Mouse (Mus musculus) midbrain, postnatal 0 days (tissue): ENCODE measurements around the gene B3gnt3. TPM values are rescaled to one million over a fixed set of nuclear protein-coding genes. Genes with fewer than 3 reads are reported as not detected.

Experiments used
- ATAC-seq: fragments of 200-750 bp; cut with Nextera tagmentation; 2 replicates; pipeline ENCODE4 v1.8.0; 2017; ENCODE audit warnings: moderate number of reproducible peaks, mild to moderate bottlenecking, moderate TSS enrichment, moderate library complexity; ENCODE audit not compliant: low FRiP score
- DNase-seq: peaks from one replicate; pipeline ENCODE4 v3.0.0-alpha.2; 2015; ENCODE audit warnings: low spot score
- H3K27ac ChIP-seq: fragments of 300-500 bp; sonication (generic); 2 replicates; pipeline ENCODE4 v1.5.1; 2014; ENCODE audit warnings: low read depth, mild to moderate bottlenecking, low read length, mixed read lengths
- H3K27me3 ChIP-seq: fragments of 300-500 bp; sonication (generic); 2 replicates; pipeline ENCODE4 v1.6.1; 2014; ENCODE audit warnings: low read length, control low read depth, mixed read lengths; ENCODE audit not compliant: insufficient read depth
- H3K36me3 ChIP-seq: fragments of 300-500 bp; sonication (generic); 2 replicates; pipeline ENCODE4 v1.6.1; 2014; ENCODE audit warnings: low read length, control low read depth, mixed read lengths; ENCODE audit not compliant: insufficient read depth
- H3K4me1 ChIP-seq: fragments of 300-500 bp; sonication (generic); 2 replicates; pipeline ENCODE4 v1.6.1; 2014; ENCODE audit warnings: mild to moderate bottlenecking, control low read depth, antibody characterized with exemption, low read length, mixed read lengths; ENCODE audit not compliant: insufficient read depth
- H3K4me2 ChIP-seq: fragments of 300-500 bp; sonication (generic); 2 replicates; pipeline ENCODE4 v1.6.1; 2014; ENCODE audit warnings: low read depth, mild to moderate bottlenecking, low read length, mixed read lengths; ENCODE audit not compliant: poor library complexity, severe bottlenecking
- H3K4me3 ChIP-seq: fragments of 300-500 bp; sonication (generic); 2 replicates; pipeline ENCODE4 v1.5.1; 2014; ENCODE audit warnings: low read depth, mild to moderate bottlenecking, low read length, moderate library complexity
- H3K9ac ChIP-seq: fragments of 300-500 bp; sonication (generic); replicated peaks from 2 replicates; pipeline ENCODE4 v1.6.1; 2014; ENCODE audit warnings: mild to moderate bottlenecking, low read length, moderate library complexity, mixed read lengths; ENCODE audit not compliant: poor library complexity, severe bottlenecking
- H3K9me3 ChIP-seq: fragments of 300-500 bp; sonication (generic); 2 replicates; pipeline ENCODE4 v1.6.1; 2016; ENCODE audit warnings: low read length, control low read depth
- CTCF ChIP-seq: IDR thresholded peaks from 2 replicates; pipeline ENCODE4 v1.5.1; 2016; ENCODE audit warnings: antibody characterized with exemption, mild to moderate bottlenecking
- WGBS: fragments of 180-500 bp; shearing (Covaris S2); extraction: QIAGEN DNeasy Blood & Tissue Kit; methylation state at CpG from one replicate; pipeline ENCODE4 v1.1.7; 2014; 5-methylcytosine and 5-hydroxymethylcytosine counted together
- polyA plus RNA-seq: library from polyadenylated mRNA; unstranded; fragments of >200 nt; fragmentation: Nextera tagmentation; extraction: Ambion mirVana; gene quantifications from 2 replicates; pipeline ENCODE4 v1.2.1, GENCODE M21; 2015
- total RNA-seq: library from RNA; depleted of rRNA; stranded (reverse); fragments of >200 nt; gene quantifications from 2 replicates; pipeline ENCODE4 v1.2.3, GENCODE M21; 2014

B3gnt3 gene
- total and polyA plus RNA-seq, 2 experiments from 2014 or later, result 0.31 to 1.6 TPM

DNA sequence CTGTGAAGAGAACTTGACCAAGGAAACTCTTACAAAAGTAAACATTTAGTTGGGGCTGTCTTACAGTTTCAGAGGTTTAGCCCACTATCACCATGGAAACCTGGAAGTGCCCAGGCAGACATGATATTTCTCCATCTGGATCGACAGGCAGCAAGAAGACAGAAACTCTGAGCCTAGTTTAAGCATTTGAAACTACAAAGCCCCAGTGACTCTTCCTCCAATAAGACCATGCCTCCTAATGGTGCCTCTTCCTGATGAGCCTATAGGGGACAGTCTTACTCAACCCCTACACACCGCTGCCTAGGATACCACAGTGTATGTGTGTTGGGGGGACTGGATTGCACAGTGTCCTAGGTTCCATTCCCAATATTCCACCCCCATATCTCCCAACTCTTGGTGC lies 27.5 kb downstream of the B3gnt3 start:
- Histone ChIP-seq H3K27me3 (peaks cover 17% of the 10 kb centered on the region), H3K4me2 (no peak overlapping the region), H3K4me3 (no peak overlapping the region), H3K36me3 (no peaks in the 10 kb centered on the region), H3K4me1 (peaks cover 2% of the 10 kb centered on the region; the same call in 1 of the 2 replicates), H3K9ac (no peak overlapping the region), H3K9me3 (no peaks in the 10 kb centered on the region), H3K27ac (no peak overlapping the region)
- WGBS, result 68% methylated on average over 2 of the region's 2 CpGs
- ATAC-seq (no peak), DNase-seq (no peak)
- TF ChIP-seq CTCF, result no peak

DNA sequence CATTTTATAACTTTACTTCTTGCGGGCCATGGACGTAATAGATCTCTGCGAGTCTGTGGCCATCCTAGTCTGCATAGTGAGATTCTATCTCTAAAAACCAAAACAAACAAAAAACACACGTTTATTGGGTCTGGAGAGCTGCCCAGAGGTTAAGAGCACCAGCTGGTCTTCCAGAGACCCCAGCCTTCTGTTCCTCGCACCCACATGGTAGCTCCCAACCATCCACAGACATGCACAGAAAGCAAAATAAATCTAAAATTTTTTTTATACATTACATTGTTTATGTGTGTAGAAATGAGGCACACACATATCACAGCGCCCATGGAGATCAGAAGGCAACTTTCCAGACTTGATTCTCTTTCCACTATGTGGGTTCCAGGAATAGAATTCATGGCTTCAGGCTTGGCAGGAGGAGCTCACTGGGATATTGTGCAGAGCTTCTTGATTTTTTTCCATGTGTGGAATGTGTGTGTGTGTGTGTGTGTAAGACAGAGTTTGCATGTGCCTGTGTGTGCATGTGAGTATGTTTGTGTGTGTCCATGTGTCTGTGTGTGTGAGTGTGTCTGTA lies 29.3 kb downstream of the B3gnt3 start:
- Histone ChIP-seq H3K4me2 (peak overlapping the region; percentile 67), H3K36me3 (no peaks in the 10 kb centered on the region), H3K27me3 (no peaks in the 10 kb centered on the region), H3K4me1 (peaks cover 13% of the 10 kb centered on the region; the same call in 1 of the 2 replicates), H3K27ac (peak overlapping the region; percentile 75; the same call in 1 of the 2 replicates), H3K4me3 (peak overlapping the region; percentile 73), H3K9me3 (no peaks in the 10 kb centered on the region), H3K9ac (peak overlapping the region; percentile 79; the same call in 1 of the 2 replicates)
- DNase-seq (no peak), ATAC-seq (no peak)
- TF ChIP-seq CTCF, result no peak
- WGBS, result 62% methylated on average over 6 of the region's 6 CpGs

DNA sequence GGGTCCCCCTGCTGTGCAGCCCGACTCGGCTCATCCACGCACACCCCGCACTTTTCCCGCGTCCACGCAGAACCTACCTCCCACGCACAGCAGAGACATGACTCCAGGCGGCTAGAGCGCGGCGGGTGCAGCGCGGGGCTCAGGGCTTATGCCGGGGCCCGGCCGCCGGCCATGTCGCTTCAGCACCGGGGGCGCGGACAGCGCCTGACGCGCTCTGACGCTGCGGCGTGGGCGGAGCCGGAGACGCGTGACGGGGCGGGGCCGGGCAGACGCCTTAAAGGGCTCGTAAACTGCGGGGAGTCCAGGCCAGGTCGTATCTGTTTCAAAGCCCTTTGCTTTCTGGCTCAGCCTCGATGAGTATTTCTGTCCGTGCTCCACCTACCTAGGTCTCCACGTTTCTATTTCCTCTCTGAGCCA lies 30.0 kb downstream of the B3gnt3 start, which contains the start of gene Unc13a:
Unc13a (minus strand) TSS at position 209 of the 417 bp plus-strand sequence.
- no peaks in the 10 kb centered on the region for H3K36me3 ChIP-seq
- peak; percentile 94 for DNase-seq
- H3K27ac ChIP-seq, result peak within 1 kb of the TSS; percentile 75
- H3K4me2 ChIP-seq, result peak within 1 kb of the TSS; percentile 67
- ATAC-seq, result peak; percentile 76
- H3K9ac ChIP-seq, result peak within 1 kb of the TSS; percentile 79
- peaks cover 17% of the 10 kb centered on the region; the same call in 1 of the 2 replicates for H3K4me1 ChIP-seq
- WGBS, result under 1% methylated on average over 42 of the region's 42 CpGs
- no peaks in the 10 kb centered on the region for H3K27me3 ChIP-seq
- no peak for TF ChIP-seq CTCF
- no peaks in the 10 kb centered on the region for H3K9me3 ChIP-seq
- peak within 1 kb of the TSS; percentile 73 for H3K4me3 ChIP-seq

DNA sequence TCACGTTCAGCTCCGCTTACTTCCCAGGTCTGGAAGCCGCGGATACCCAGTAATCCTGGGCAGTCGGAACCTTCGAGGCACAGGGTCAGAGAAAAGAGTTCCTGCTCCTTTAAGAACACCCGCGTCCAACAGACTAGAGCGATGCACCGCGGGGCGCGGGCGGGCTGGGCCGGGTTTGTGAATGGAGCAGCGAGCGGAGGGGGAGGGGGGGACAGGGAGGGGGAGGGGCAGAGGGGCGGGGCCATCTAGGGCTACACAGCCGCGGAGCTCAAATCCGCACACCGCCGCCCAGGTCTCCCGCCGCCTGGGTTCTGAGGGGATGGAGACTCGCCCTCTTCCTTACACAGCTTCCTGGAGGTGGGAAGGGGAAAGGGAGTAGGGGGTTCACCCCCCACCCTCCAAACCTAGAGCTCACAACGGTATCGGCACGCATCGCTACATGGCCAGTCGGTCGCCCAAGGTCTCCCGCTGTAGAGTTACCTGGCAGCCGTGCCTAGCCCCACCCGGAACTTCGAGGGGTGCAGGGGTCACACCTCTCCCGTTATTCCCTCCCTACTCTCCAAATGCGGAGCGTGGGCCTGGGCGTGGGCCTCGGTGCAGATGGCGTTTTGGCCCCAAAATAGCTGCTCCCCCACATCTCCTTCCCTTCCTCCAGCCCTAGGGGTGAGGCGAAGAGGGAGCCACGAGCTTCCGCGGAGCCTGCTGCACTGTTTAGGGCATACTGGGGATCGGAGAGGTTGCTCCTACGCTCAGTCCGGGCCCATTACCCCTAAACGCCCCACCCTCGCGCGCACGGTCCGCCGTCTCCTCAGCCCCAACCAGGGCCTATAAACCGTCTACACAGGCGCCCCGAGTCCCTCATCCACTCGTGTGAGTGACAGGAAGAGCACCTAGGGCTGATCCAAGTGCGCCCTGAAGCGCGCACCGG lies 30.7 kb downstream of the B3gnt3 start:
- Histone ChIP-seq H3K27ac (peak overlapping the region; percentile 75), H3K4me1 (peaks cover 17% of the 10 kb centered on the region; the same call in 1 of the 2 replicates), H3K4me2 (peak overlapping the region; percentile 67), H3K36me3 (no peaks in the 10 kb centered on the region), H3K27me3 (no peaks in the 10 kb centered on the region), H3K9me3 (no peaks in the 10 kb centered on the region), H3K9ac (peak overlapping the region; percentile 79), H3K4me3 (peak overlapping the region; percentile 73)
- no peak for TF ChIP-seq CTCF
- 1% methylated on average over 54 of the region's 64 CpGs for WGBS
- DNase-seq, result peak; percentile 92
- ATAC-seq, result peak; percentile 67

DNA sequence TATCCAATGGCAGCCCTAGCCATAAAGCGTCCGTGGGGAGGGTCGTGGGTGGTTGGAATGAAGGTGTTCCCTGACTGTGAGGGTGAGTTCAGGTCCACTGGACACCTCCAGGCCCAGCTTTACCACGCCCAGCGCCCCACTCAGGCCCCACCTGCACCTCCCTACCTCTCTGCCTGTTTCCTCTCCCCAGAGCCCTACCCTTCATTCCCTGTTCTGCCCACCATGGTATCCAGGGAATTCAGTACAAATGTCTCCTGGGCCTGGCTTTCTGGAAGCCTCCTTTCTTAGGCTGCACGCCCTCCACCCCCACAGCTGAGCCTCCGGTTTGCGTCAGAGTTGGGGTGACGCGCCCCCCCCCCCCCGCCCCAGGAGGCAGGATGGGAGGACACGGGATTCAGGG lies 31.4 kb downstream of the B3gnt3 start:
- Histone ChIP-seq H3K9me3 (no peaks in the 10 kb centered on the region), H3K4me1 (peaks cover 17% of the 10 kb centered on the region; the same call in 1 of the 2 replicates), H3K27me3 (no peaks in the 10 kb centered on the region), H3K4me2 (peak overlapping the region; percentile 67), H3K9ac (peak overlapping the region; percentile 79), H3K4me3 (peak overlapping the region; percentile 73), H3K36me3 (no peaks in the 10 kb centered on the region), H3K27ac (peak overlapping the region; percentile 75)
- ATAC-seq, result peak; percentile 11
- 5% methylated on average over 12 of the region's 12 CpGs for WGBS
- DNase-seq, result no peak
- TF ChIP-seq CTCF, result no peak
